Mouse (Mus musculus) ES-E14 (cell line): ENCODE results near the gene Hcls1. TPM values are rescaled to one million over a fixed set of nuclear protein-coding genes. Genes with fewer than 3 reads are reported as not detected.

ENCODE experiments used
- DNase-seq: peaks from one replicate; pipeline ENCODE4 v3.0.0-alpha.2; 2013; ENCODE audit warnings: low read depth, low spot score
- H3K27ac ChIP-seq: 2 replicates; pipeline ENCODE4 v1.5.1; 2012; ENCODE audit warnings: low read depth, mild to moderate bottlenecking, low read length, moderate library complexity, mixed read lengths; ENCODE audit not compliant: poor library complexity, insufficient read depth, severe bottlenecking
- H3K36me3 ChIP-seq: 2 replicates; pipeline ENCODE4 v1.6.1; 2012; ENCODE audit warnings: mild to moderate bottlenecking, low read length, moderate library complexity, mixed read lengths; ENCODE audit not compliant: control insufficient read depth, poor library complexity, insufficient read depth, severe bottlenecking
- H3K4me1 ChIP-seq, 2 experiments: fragments of 150-350 bp in 1 of 2; sonication (generic) in 1 of 2; 2 replicates each; pipeline ENCODE4 v1.6.1; 2012; ENCODE audit warnings: low read length in 2 of 2, mild to moderate bottlenecking in 1 of 2, mixed read lengths in 1 of 2; ENCODE audit not compliant: control insufficient read depth in 2 of 2, insufficient read depth in 2 of 2, poor library complexity in 1 of 2
- H3K4me3 ChIP-seq, 2 experiments: fragments of 150-350 bp in 1 of 2; sonication (generic) in 1 of 2; 2 replicates each; pipeline ENCODE4 v1.5.1; 2012; ENCODE audit warnings: low read length in 2 of 2, low read depth in 1 of 2, mild to moderate bottlenecking in 1 of 2, mixed read lengths in 1 of 2; ENCODE audit not compliant: insufficient read depth in 1 of 2, poor library complexity in 1 of 2, severe bottlenecking in 1 of 2
- H3K9ac ChIP-seq: 2 replicates; pipeline ENCODE4 v1.6.1; 2012; ENCODE audit warnings: low read depth, mild to moderate bottlenecking, low read length, mixed read lengths; ENCODE audit not compliant: poor library complexity, insufficient read depth, severe bottlenecking
- H3K9me3 ChIP-seq: fragments of 150-350 bp; sonication (generic); 2 replicates; pipeline ENCODE4 v1.6.1; 2012; ENCODE audit warnings: low read depth, mild to moderate bottlenecking, low read length; ENCODE audit not compliant: control insufficient read depth, insufficient read depth
- CHD2 ChIP-seq: IDR thresholded peaks from 2 replicates; pipeline ENCODE4 v1.6.1; 2014; ENCODE audit warnings: mild to moderate bottlenecking, low read depth, low read length, inconsistent platforms
- HCFC1 ChIP-seq: IDR thresholded peaks from 2 replicates; pipeline ENCODE4 v1.6.1; 2012; ENCODE audit warnings: low read length, inconsistent platforms, borderline replicate concordance; ENCODE audit not compliant: insufficient read depth
- MAFK ChIP-seq: IDR thresholded peaks from 2 replicates; pipeline ENCODE4 v1.6.1; 2014; ENCODE audit warnings: mild to moderate bottlenecking, low read depth, low read length, inconsistent platforms; ENCODE audit not compliant: insufficient read depth
- ZC3H11A ChIP-seq: IDR thresholded peaks from 2 replicates; pipeline ENCODE4 v1.6.1; 2012; ENCODE audit warnings: low read depth, mild to moderate bottlenecking, inconsistent platforms, low read length, borderline replicate concordance
- ZNF384 ChIP-seq: IDR thresholded peaks from 2 replicates; pipeline ENCODE4 v1.6.1; 2012; ENCODE audit warnings: low read depth, low read length, inconsistent platforms
- in situ Hi-C, 2 experiments: fragments of 600-800 bp; cut with MboI; formaldehyde crosslinking; loops; one replicate each; pipeline ENCODE4 v1.15.1; 2025; ENCODE audit warnings: low sequenced_read_pairs in 2 of 2, inconsistent platforms in 1 of 2; ENCODE audit not compliant: unreplicated experiment in 2 of 2
- total RNA-seq: library from RNA; depleted of rRNA; stranded (reverse); fragments of 300-350 nt; gene quantifications from 2 replicates; pipeline ENCODE4 v1.2.3, GENCODE M21; 2012

Hcls1 gene
- total RNA-seq, 1 experiment = 1.2 TPM

DNA sequence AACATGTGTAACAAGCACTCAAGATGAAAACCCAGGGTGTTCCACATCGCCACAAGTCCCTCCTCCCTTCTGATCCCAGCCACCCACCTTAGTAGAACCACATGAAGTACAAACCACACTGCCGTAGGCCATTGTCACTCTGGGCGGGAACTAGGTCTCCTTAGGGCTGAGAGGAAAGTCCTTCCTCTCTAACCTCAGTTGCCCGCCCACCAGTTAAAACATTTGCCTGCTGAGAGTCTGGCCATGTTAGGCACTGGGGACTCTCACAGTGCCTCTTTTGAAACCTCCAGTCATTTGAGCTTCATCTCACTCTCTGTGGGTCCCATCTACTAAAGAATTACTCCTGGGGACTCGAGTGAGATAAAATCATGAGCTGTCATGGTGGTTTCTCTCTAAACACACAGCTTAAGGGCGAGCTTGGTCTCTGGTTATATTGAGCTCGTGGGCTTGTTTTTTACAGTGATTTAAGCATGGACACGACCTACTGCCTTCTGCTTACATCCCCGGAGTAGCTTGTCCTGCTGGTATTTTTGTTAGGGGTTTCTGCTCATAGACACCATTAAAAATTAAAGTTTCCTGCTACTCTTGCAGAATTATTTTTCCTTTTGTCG, 7.2 kb upstream of the Hcls1 start:
- no peak overlapping the region for H3K9ac ChIP-seq
- in situ Hi-C loops = no loop called here
- no peak for TF ChIP-seq ZC3H11A
- TF ChIP-seq MAFK = no peak
- no peak for TF ChIP-seq ZNF384
- no peak for TF ChIP-seq CHD2
- no peak for TF ChIP-seq HCFC1
- H3K27ac ChIP-seq = no peak overlapping the region
- H3K4me1 ChIP-seq = no peaks in the 10 kb centered on the region
- no peak overlapping the region for H3K4me3 ChIP-seq
- H3K36me3 ChIP-seq = peaks cover 32% of the 10 kb centered on the region
- no peak for DNase-seq
- no peaks in the 10 kb centered on the region for H3K9me3 ChIP-seq

DNA sequence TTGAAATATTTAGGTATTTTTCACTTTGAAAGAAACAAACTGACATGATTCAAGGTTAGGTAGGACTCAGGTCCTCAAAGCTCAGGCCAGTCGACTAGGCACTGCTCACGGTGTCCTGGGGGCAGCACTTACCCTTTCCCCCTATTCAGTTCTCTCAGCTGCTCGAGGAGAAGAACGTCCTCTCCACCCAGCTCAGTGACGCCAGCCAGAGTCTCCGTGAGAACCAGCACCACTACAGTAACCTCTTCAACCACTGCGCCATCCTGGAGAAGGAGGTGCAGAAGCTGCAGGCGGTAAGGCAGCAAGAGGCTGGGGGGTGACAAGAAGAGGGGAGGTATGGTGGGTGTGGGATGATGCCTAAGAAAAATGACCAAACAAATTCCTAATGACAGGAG, 6.7 kb upstream of the Hcls1 start:
- Histone ChIP-seq H3K9ac (no peak overlapping the region), H3K36me3 (peaks cover 33% of the 10 kb centered on the region), H3K27ac (no peak overlapping the region), H3K4me3 (no peak overlapping the region), H3K4me1 (no peaks in the 10 kb centered on the region), H3K9me3 (no peaks in the 10 kb centered on the region)
- TF ChIP-seq ZNF384 (no peak), HCFC1 (no peak), CHD2 (no peak), MAFK (no peak), ZC3H11A (no peak)
- in situ Hi-C loops = no loop called here
- DNase-seq = no peak

GRCm38 (mm10) chr16:36929216-36929615, 5.6 kb upstream of the Hcls1 start:
- H3K9me3 ChIP-seq = no peaks in the 10 kb centered on the region
- no peak for DNase-seq
- H3K36me3 ChIP-seq = peaks cover 33% of the 10 kb centered on the region
- in situ Hi-C loops = no loop called here
- H3K4me3 ChIP-seq = no peak overlapping the region
- no peak for TF ChIP-seq HCFC1
- TF ChIP-seq ZNF384 = no peak
- H3K9ac ChIP-seq = no peak overlapping the region
- no peak overlapping the region for H3K27ac ChIP-seq
- H3K4me1 ChIP-seq = no peaks in the 10 kb centered on the region

- Histone ChIP-seq H3K4me3 (no peak overlapping the region), H3K4me1 (no peaks in the 10 kb centered on the region), H3K27ac (no peak overlapping the region), H3K36me3 (peaks cover 28% of the 10 kb centered on the region), H3K9me3 (no peaks in the 10 kb centered on the region), H3K9ac (no peak overlapping the region)
- in situ Hi-C loops = no loop called here
- TF ChIP-seq ZNF384 (no peak), ZC3H11A (no peak), MAFK (no peak), HCFC1 (no peak), CHD2 (no peak)
- DNase-seq = no peak
These were observed 4.3 kb upstream of the Hcls1 start for GRCm38 (mm10) chr16:36930231-36931136.
